Mouse (Mus musculus) inflammation-experienced regulatory T-cells, adult 6 months (primary cell): ENCODE measurements around the gene 3110082I17Rik. TPM values are rescaled to one million over a fixed set of nuclear protein-coding genes. Genes with fewer than 3 reads are reported as not detected.
A peak's percentile ranks its signal among the peaks of the same experiment; 100 is the strongest.

Source experiments
- ATAC-seq: one replicate; pipeline ENCODE4 v1.8.0; 2017
- polyA plus RNA-seq, 3 experiments: library from polyadenylated mRNA; unstranded; fragments of 100-300 nt; shearing (Covaris generic); gene quantifications; one replicate each; pipeline ENCODE4 v1.2.1; 2017

The 3110082I17Rik gene
- polyA plus RNA-seq, 3 experiments from 2014 or later: 4.6 to 5.6 (median 5.2) TPM

GRCm38 (mm10) chr5:139374841-139375240 is 85.5 kb downstream of the 3110082I17Rik start:
- no peak for ATAC-seq

- ATAC-seq: no peak
These were observed 86.4 kb downstream of the 3110082I17Rik start for GRCm38 (mm10) chr5:139373889-139374444.

GRCm38 (mm10) chr5:139373126-139373525 is 87.2 kb downstream of the 3110082I17Rik start:
- no peak for ATAC-seq

DNA sequence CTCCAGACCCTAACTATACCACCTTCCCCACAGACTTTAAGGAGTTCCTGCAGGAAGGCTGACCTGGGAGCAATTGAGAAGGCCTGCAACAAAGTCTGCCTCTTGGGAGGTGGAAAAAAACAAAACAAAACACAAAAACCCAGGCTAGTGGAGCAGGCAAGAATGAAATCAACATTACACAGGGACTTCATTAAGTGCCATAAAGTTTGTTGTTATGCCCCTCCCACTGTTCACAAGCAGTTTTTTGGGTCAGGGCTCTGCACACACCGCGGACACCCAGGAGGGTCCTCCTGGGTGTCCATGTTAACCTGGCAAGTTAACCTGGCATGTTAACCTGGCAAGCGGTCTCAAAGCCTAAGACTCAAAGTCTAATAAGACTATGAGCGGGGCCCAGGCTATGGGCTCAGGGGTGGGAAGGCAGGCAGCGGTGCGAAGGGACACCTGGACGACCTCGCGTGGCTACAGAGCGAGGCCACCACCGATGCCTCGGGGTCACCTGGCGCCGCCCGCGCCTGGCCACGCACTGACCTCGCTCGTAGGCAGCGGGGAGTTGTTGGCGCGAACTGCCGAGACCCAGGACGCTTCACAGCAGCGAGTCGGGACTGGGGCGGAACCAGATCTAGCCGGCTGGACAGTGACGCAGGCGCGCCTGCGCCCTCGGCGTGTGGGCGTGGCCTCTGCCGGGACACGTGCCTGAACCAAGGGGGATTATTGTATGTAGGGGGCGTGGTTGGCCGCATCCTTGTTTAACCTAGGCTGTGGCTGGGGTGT is 88.5 kb downstream of the 3110082I17Rik start:
- ATAC-seq: peak; percentile 94

- ATAC-seq: no peak
These were observed 89.2 kb downstream of the 3110082I17Rik start for GRCm38 (mm10) chr5:139371118-139371517.

GRCm38 (mm10) chr5:139370336-139370735 is 90.0 kb downstream of the 3110082I17Rik start:
- no peak for ATAC-seq

DNA sequence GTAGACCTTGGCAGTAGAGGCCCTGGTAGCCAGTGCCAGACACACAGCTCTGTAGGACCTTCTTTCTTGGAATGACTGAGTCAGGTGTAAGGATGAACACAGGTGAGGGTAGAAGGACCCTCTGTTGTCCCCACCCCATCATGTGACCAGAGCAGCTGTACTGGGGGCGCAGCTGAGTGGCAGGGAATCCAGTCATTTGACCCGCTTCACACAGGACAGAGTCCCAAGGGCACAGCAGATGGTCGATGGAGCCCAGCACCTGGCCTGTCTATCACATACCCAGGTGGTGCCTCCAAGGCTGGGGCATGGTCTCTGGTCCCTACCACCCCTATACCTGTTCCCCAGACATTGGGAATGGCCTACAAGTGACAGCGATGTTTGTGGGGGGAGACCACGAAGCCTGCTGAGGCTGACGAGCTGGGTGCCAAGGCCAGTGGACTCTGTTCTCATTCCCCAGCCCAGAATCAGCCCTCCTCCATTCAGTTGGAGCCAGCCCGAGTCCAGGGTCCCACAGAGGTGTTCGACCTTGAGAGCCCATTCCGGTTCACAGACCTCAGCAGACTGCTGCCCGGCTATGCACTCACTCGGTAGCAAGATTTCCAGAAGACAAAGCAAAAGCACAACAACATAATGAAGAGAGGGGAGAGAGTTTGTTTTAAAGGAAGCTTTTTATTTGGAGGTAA is 91.5 kb downstream of the 3110082I17Rik start:
- no peak for ATAC-seq

- ATAC-seq: no peak
These were observed 92.4 kb downstream of the 3110082I17Rik start for GRCm38 (mm10) chr5:139367884-139368458.

DNA sequence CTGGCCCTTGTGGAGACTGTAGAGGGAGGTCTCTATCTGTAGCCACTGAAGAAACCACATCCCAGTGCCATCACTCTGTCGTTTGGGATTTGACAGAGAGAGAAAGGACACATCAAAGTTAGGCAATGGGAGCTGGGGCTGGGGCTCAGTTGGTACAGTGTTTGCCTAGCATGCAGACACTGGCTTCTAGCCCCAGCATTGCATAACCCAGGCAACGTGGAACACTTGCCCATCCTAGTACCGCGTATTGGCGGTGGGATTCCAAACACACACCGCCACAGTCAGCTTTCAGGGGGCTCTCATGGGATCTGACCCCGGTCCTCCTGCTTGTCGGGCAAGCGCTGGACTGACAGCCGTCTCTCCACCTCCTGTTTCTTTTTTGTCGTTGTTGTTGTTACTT is 93.8 kb downstream of the 3110082I17Rik start:
- no peak for ATAC-seq

GRCm38 (mm10) chr5:139365827-139366226 is 94.5 kb downstream of the 3110082I17Rik start:
- ATAC-seq: no peak

DNA sequence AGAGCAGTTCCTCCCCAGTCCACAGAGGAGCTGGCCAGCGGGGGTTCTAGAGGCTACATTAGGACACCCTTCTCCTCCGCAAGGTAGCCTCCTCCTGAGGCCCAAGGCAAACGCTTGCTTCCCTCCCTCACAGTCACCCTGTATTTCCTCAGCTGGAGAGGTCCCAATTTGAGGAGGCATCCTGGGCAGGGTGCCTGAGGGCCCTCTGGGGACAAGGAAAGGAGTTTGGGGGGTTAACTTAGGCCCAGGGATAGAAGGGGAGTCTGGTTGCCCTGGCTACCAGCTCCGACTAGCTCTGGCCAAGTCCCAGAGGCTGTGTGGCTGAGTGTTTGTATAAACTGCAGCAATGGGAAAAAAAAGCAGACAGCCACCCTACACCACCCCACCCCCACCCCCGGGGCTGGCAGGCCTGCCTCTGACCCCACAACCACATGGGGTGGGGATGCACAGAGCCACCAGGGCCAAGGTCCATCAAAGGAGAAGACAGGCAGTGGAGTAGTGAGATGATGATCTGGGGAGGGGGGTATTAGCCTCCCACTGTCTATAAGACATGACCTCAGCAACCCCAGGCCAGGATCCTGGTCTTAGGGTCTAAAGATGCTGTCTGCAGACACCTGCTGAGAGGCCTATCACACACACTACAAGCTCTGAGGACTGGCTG is 95.3 kb downstream of the 3110082I17Rik start:
- no peak for ATAC-seq

- peak; percentile 80 for ATAC-seq
These were observed 95.9 kb downstream of the 3110082I17Rik start for GRCm38 (mm10) chr5:139364260-139364910.

DNA sequence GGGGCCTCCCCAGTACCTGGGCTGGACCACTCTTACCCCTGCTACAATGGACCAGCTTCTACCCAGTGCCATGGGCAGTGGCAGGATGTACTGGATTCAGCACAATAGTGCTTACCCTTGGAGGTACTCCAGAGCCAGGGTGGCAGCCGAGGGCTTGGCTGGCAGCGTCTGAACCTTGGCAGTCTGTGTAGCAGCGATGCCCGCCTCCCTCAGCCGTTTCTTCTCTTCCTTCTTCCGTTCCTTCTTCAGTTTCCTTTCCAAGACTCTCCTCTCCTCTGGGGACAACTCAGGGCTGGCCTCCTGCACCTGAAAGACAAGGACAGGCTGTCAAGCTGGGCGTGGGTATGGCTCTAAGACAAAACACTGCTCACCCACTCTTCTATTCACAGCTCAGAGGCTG is 96.5 kb downstream of the 3110082I17Rik start:
- ATAC-seq: no peak

- no peak for ATAC-seq
These were observed 101.1 kb downstream of the 3110082I17Rik start for GRCm38 (mm10) chr5:139359244-139359643.

- no peak for ATAC-seq
These were observed 101.7 kb downstream of the 3110082I17Rik start for GRCm38 (mm10) chr5:139358653-139359052.

DNA sequence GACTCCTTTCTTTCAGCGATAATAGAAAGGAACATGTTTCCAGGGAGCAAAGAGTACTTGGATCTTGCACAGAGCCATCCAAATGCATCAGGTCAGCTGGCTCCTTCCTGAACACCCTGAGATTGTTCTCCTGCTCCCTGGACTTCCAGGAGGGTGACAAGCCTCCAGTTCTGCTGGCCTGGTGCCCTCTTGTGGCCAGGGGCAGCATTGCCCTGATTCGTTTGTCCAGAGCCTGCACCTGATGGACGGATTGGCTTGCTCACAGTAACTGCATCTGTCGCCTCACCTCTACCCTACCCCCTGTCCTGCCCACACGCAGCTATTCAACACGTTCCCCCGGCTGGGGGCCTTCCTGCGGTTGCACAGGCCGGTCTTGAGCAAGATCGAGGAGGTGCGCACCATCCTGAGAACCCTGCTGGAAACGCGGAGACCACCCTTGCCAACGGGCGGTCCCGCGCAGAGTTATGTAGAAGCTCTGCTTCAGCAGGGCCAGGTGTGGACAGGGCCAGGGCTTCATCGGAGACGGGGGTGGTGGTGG is 105.0 kb downstream of the 3110082I17Rik start:
- ATAC-seq: peak; percentile 52

DNA sequence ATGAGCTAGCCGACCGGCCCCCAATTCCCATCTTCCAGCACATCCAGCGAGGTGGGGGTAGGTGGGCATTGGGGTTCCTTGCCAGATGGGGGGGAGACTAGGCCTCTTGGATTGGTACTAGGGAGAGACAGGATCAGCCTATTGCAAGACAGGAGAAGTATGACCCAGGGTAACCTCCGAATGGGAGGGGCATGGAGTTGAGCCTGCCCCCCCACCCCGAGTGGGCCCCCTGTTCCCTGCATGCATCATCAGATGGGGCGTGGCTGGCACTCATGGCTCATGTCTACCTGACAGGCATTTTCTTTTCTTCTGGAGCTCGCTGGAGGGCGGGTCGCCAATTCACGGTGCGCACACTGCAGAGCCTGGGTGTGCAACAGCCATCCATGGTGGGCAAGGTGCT is 106.4 kb downstream of the 3110082I17Rik start:
- ATAC-seq: no peak

- no peak for ATAC-seq
These were observed 106.8 kb downstream of the 3110082I17Rik start for GRCm38 (mm10) chr5:139353496-139353895.

DNA sequence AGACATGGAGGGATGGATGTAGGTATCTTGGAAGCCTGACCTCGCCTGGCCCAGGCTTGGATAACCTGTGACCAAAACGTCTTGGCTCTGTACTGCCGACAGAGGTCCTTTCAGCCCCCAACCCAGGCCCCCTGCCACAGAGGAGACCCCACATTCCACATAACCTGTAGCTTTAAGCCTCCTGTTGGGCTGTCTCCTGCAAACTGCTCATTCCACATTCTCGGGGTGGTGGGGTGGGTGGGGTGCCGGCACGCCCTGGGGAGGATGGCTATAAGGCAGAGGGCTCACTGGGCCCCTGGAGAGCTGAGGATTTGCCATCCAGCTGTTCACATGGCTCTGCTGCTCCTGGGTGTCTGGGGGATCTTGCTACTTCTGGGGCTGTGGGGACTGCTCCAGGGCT is 108.0 kb downstream of the 3110082I17Rik start, which contains the start of gene Cyp2w1:
TSS of gene Cyp2w1 (plus strand) at position 301 of the 400 bp plus-strand sequence.
- no peak for ATAC-seq

DNA sequence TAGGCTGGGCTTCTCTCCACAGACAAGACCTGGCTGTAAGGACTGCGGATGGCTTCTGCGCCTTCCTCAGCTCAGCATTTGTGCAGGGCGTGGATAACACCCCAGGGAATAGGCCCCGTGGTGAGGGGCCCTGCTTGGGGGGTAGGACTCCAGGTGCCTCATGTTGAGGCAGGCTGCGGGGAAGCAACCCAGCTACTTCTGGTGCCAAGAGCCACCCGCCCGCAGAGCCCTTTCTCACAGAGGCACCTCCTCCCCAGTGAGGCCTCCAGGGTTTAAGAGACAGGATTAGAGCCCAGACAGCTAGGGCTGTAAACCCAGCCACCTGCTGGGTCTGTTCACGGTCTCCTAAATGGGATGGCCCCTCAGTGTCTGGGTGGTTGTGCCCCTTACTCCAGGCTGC is 108.7 kb downstream of the 3110082I17Rik start:
- no peak for ATAC-seq

- ATAC-seq: no peak
These were observed 109.2 kb downstream of the 3110082I17Rik start, which contains the start of gene Cox19 for GRCm38 (mm10) chr5:139351134-139351533. Gene Cox19 (minus strand): TSS chr5:139351418.

DNA sequence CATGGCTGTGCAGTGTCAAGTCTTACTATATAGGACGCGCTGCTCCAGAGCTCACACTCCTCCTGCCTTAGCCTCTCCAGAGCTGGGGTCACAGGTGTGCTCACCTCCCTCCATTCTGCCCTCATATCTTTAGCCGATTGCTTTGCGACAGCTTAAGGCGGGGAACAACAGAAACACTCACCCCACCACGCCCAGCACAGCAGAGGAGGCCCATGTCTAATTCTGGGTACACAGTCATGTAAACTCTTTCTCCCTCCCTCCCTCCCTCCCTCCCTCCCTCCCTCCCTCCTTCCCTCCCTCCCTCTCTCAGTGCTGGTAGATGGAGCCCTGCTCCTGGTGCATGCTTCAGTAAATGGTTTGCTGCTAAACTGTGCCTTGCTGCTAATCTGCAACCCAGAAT is 110.6 kb downstream of the 3110082I17Rik start:
- no peak for ATAC-seq
